Mouse (Mus musculus) adrenal gland, postnatal 0 days (tissue): ENCODE data around the gene Dbx2. TPM values are rescaled to one million over a fixed set of nuclear protein-coding genes. Genes with fewer than 3 reads are reported as not detected.

ENCODE experiments used
- polyA plus RNA-seq: library from polyadenylated mRNA; unstranded; fragments of >200 nt; fragmentation: Nextera tagmentation; extraction: Ambion mirVana; gene quantifications from 2 replicates; pipeline ENCODE4 v1.2.1, GENCODE M21; 2015

The Dbx2 gene
- 0.30 TPM in 1 of 2 replicates, not detected in the other for polyA plus RNA-seq

DNA sequence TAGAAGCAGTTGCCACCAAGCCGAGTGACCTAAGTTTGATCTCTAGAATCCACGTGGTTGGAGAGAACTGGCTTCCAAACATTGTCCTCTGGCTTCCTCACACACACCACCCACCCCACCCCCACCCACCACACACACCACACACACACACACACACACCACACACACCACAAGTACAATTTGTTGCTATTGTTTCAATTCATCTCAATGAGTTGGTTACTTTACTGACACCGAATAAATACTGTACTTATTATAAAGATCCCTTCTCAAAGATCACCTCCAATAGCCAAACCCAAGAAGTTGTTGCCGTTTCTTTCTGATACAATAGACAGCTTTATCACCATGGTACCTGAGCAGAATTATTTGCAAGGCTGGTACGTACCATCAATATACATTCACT, at the start of gene Dbx2:
Dbx2 (minus strand) TSS at position 101 of the 400 bp plus-strand sequence.

Other genes starting within 250 kb of the Dbx2 start
- gene Nell2, start 127.4 kb downstream of the Dbx2 start, polyA plus RNA-seq: 8.3 and 13.0 TPM in 2 replicates
- 31.0 and 34.5 TPM in 2 replicates for gene Ano6, start 134.9 kb upstream of the Dbx2 start, polyA plus RNA-seq